Mouse (Mus musculus) kidney, adult 2 months (tissue): ENCODE data around the gene Satb1. TPM values are rescaled to one million over a fixed set of nuclear protein-coding genes. Genes with fewer than 3 reads are reported as not detected.

ENCODE experiments used
- DNase-seq: peaks from one replicate; pipeline ENCODE4 v3.0.0; 2021
- H3K27ac ChIP-seq: fragments of 200-500 bp; 2 replicates; pipeline ENCODE4 v1.5.1; 2012; ENCODE audit warnings: low read depth, low read length, control low read depth, inconsistent platforms; ENCODE audit not compliant: insufficient read depth
- H3K27me3 ChIP-seq: fragments of 200-500 bp; replicated peaks from 2 replicates; pipeline ENCODE4 v1.6.1; 2012; ENCODE audit warnings: mild to moderate bottlenecking, moderate library complexity, low read length, inconsistent platforms; ENCODE audit not compliant: control insufficient read depth, insufficient read depth
- H3K36me3 ChIP-seq: fragments of 200-500 bp; 2 replicates; pipeline ENCODE4 v1.6.1; 2012; ENCODE audit warnings: mild to moderate bottlenecking, moderate library complexity, low read length, inconsistent platforms; ENCODE audit not compliant: control insufficient read depth, insufficient read depth
- H3K4me1 ChIP-seq: fragments of 200-500 bp; 2 replicates; pipeline ENCODE4 v1.6.1; 2011; ENCODE audit warnings: low read length; ENCODE audit not compliant: control insufficient read depth, insufficient read depth
- H3K4me3 ChIP-seq: fragments of 200-500 bp; 2 replicates; pipeline ENCODE4 v1.5.1; 2011; ENCODE audit warnings: mild to moderate bottlenecking, low read depth, low read length, control low read depth; ENCODE audit not compliant: insufficient read depth
- CTCF ChIP-seq: fragments of 200-500 bp; conservative IDR thresholded peaks from 2 replicates; pipeline ENCODE4 v1.5.1; 2011; ENCODE audit warnings: low read depth, mild to moderate bottlenecking, control low read depth, low read length, moderate library complexity, mixed read lengths; ENCODE audit not compliant: insufficient read depth, insufficient read length
- POLR2A ChIP-seq: fragments of 200-500 bp; IDR thresholded peaks from one replicate; pipeline ENCODE4 v1.6.1; 2011; ENCODE audit warnings: low read depth, low read length, control low read depth
- whole genome bisulfite sequencing: fragments of 180-500 bp; shearing (Covaris S2); methylation state at CpG from one replicate; pipeline ENCODE4 v1.1.7; 2018; 5-methylcytosine and 5-hydroxymethylcytosine counted together
- polyA plus RNA-seq: library from polyadenylated mRNA; depleted of rRNA; stranded (reverse); fragments of >200 nt; gene quantifications from 2 replicates; pipeline ENCODE4 v1.2.3, GENCODE M21; 2012

Satb1 gene
- polyA plus RNA-seq, 1 experiment = 4.3 TPM

GRCm38 (mm10) chr17:51777813-51778212 is 55.3 kb downstream of the Satb1 start:
- Histone ChIP-seq H3K4me3 (no peak overlapping the region), H3K36me3 (no peaks in the 10 kb centered on the region), H3K27me3 (no peaks in the 10 kb centered on the region), H3K27ac (no peak overlapping the region), H3K4me1 (no peaks in the 10 kb centered on the region)
- 68% methylated on average over 1 of the region's 1 CpGs for WGBS
- TF ChIP-seq POLR2A (no peak), CTCF (no peak)
- peak; percentile 15 for DNase-seq

- TF ChIP-seq POLR2A (no peak), CTCF (no peak)
- no peak overlapping the region for H3K4me3 ChIP-seq
- WGBS = 89% methylated on average over 18 of the region's 18 CpGs
- no peaks in the 10 kb centered on the region for H3K4me1 ChIP-seq
- H3K36me3 ChIP-seq = no peaks in the 10 kb centered on the region
- no peak overlapping the region for H3K27ac ChIP-seq
- H3K27me3 ChIP-seq = no peaks in the 10 kb centered on the region
- DNase-seq = no peak
Measured at GRCm38 (mm10) chr17:51775070-51775881, 57.8 kb downstream of the Satb1 start.

- H3K36me3 ChIP-seq = no peaks in the 10 kb centered on the region
- no peaks in the 10 kb centered on the region for H3K4me1 ChIP-seq
- no peak overlapping the region for H3K27ac ChIP-seq
- TF ChIP-seq POLR2A = no peak
- TF ChIP-seq CTCF = no peak
- WGBS = 87% methylated on average over 8 of the region's 8 CpGs
- DNase-seq = no peak
- H3K4me3 ChIP-seq = no peak overlapping the region
- no peaks in the 10 kb centered on the region; the same call in 1 of the 2 replicates for H3K27me3 ChIP-seq
Measured at GRCm38 (mm10) chr17:51763600-51763999, 69.5 kb downstream of the Satb1 start.

GRCm38 (mm10) chr17:51762503-51762902 is 70.6 kb downstream of the Satb1 start:
- H3K27me3 ChIP-seq = no peaks in the 10 kb centered on the region; the same call in 1 of the 2 replicates
- TF ChIP-seq POLR2A (no peak), CTCF (no peak)
- WGBS = 81% methylated on average over 7 of the region's 7 CpGs
- no peak overlapping the region for H3K4me3 ChIP-seq
- no peaks in the 10 kb centered on the region for H3K36me3 ChIP-seq
- H3K27ac ChIP-seq = no peak overlapping the region
- no peaks in the 10 kb centered on the region for H3K4me1 ChIP-seq
- DNase-seq = no peak

- Histone ChIP-seq H3K4me3 (no peak overlapping the region), H3K4me1 (no peaks in the 10 kb centered on the region), H3K36me3 (no peaks in the 10 kb centered on the region), H3K27me3 (no peaks in the 10 kb centered on the region; the same call in 1 of the 2 replicates), H3K27ac (no peak overlapping the region)
- 82% methylated on average over 17 of the region's 17 CpGs for WGBS
- no peak for TF ChIP-seq CTCF
- no peak for DNase-seq
Measured at GRCm38 (mm10) chr17:51760997-51761655, 72.0 kb downstream of the Satb1 start.

GRCm38 (mm10) chr17:51760251-51760887 is 72.7 kb downstream of the Satb1 start:
- DNase-seq = no peak
- Histone ChIP-seq H3K27me3 (no peaks in the 10 kb centered on the region; the same call in 1 of the 2 replicates), H3K27ac (no peak overlapping the region), H3K4me1 (no peaks in the 10 kb centered on the region), H3K36me3 (no peaks in the 10 kb centered on the region), H3K4me3 (no peak overlapping the region)
- TF ChIP-seq CTCF (no peak), POLR2A (no peak)
- WGBS = 56% methylated on average over 17 of the region's 17 CpGs

- 85% methylated on average over 4 of the region's 4 CpGs for WGBS
- H3K4me3 ChIP-seq = no peak overlapping the region
- no peak for TF ChIP-seq POLR2A
- H3K27ac ChIP-seq = no peak overlapping the region
- no peak for DNase-seq
- no peaks in the 10 kb centered on the region; the same call in 1 of the 2 replicates for H3K27me3 ChIP-seq
- no peaks in the 10 kb centered on the region for H3K36me3 ChIP-seq
- H3K4me1 ChIP-seq = no peaks in the 10 kb centered on the region
Measured at GRCm38 (mm10) chr17:51759509-51759908, 73.6 kb downstream of the Satb1 start.
